Mouse (Mus musculus) limb, embryonic 13.5 days (tissue): ENCODE measurements at regions not wholly inside any gene's neighbourhood (a gene's known extent, or its start where the extent isn't known, plus 50 kb on each side); places are given as distances from the start of the nearest gene placed in this dataset.

Experiments
- ATAC-seq: fragments of 200-750 bp; cut with Nextera tagmentation; 2 replicates; pipeline ENCODE4 v1.8.0; 2017; ENCODE audit warnings: low read depth, moderate number of reproducible peaks, moderate TSS enrichment; ENCODE audit not compliant: low FRiP score
- H3K27ac ChIP-seq: fragments of 300-500 bp; sonication (generic); 2 replicates; pipeline ENCODE4 v1.5.1; 2015; ENCODE audit warnings: inconsistent platforms, mild to moderate bottlenecking, moderate library complexity
- H3K27me3 ChIP-seq: fragments of 300-500 bp; sonication (generic); 2 replicates; pipeline ENCODE4 v1.6.1; 2015; ENCODE audit warnings: mild to moderate bottlenecking, inconsistent platforms
- H3K36me3 ChIP-seq: fragments of 300-500 bp; sonication (generic); 2 replicates; pipeline ENCODE4 v1.6.1; 2015; ENCODE audit warnings: inconsistent platforms, mild to moderate bottlenecking, moderate library complexity
- H3K4me1 ChIP-seq: fragments of 300-500 bp; sonication (generic); 2 replicates; pipeline ENCODE4 v1.6.1; 2015; ENCODE audit warnings: inconsistent platforms
- H3K4me2 ChIP-seq: fragments of 300-500 bp; sonication (generic); replicated peaks from 2 replicates; pipeline ENCODE4 v1.6.1; 2015; ENCODE audit warnings: inconsistent platforms, mild to moderate bottlenecking, moderate library complexity
- H3K4me3 ChIP-seq: fragments of 300-500 bp; sonication (generic); 2 replicates; pipeline ENCODE4 v1.5.1; 2015; ENCODE audit warnings: moderate library complexity, mild to moderate bottlenecking, inconsistent platforms
- H3K9ac ChIP-seq: fragments of 300-500 bp; sonication (generic); 2 replicates; pipeline ENCODE4 v1.6.1; 2015; ENCODE audit warnings: mild to moderate bottlenecking, inconsistent platforms
- H3K9me3 ChIP-seq: fragments of 300-500 bp; sonication (generic); 2 replicates; pipeline ENCODE4 v1.6.1; 2016; ENCODE audit warnings: inconsistent platforms
- WGBS: fragments of 180-500 bp; shearing (Covaris S2); methylation state at CpG from one replicate; pipeline ENCODE4 v1.1.7; 2015; 5-methylcytosine and 5-hydroxymethylcytosine counted together

DNA sequence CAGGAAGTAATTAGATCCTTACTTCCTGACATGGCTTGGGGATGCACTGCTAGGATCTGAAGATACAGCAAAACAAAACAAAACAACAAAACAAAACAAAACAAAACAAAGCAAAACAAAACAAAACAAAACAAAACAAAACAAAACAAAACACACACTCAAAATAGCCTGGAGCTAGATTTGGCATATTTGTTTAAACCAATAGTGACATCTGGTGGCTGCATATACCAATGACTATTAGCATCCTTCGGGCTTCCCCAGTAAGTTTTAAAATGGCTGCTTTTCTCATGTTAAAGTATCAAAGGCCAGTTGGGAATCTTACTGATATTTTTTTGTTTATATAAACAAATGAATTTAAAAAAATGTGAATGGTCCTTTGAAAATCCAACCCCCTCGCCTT lies 52.9 kb upstream of the Ica1 start:
- Histone ChIP-seq H3K4me2 (no peak overlapping the region), H3K9ac (no peak overlapping the region), H3K9me3 (peaks cover 5% of the 10 kb centered on the region; the same call in 1 of the 2 replicates), H3K27me3 (no peaks in the 10 kb centered on the region), H3K36me3 (no peaks in the 10 kb centered on the region), H3K27ac (no peak overlapping the region), H3K4me3 (no peak overlapping the region), H3K4me1 (no peaks in the 10 kb centered on the region)
- 38% methylated on average over 2 of the region's 2 CpGs for WGBS
- no peak for ATAC-seq

DNA sequence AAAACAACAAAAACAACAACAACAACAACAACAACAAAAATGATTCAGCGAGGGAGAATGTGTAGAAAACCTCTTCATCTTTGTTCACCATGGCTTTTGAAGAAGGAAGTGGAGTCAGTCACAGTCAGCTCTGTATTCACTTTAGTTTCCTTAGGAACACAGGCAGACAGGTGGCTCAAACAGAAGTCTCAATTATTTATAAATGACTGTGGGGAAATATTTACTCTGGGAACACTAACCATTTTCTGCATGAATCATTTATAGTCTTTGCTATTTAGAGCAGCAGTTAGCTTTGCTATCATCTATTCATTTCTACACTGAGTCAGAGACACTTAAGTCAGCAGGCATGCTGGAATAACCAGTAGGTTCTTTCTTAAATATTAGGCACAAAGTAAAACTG lies 54.6 kb upstream of the Ica1 start:
- ATAC-seq: no peak
- no peak overlapping the region for H3K9ac ChIP-seq
- 77% methylated on average over 1 of the region's 1 CpGs for WGBS

DNA sequence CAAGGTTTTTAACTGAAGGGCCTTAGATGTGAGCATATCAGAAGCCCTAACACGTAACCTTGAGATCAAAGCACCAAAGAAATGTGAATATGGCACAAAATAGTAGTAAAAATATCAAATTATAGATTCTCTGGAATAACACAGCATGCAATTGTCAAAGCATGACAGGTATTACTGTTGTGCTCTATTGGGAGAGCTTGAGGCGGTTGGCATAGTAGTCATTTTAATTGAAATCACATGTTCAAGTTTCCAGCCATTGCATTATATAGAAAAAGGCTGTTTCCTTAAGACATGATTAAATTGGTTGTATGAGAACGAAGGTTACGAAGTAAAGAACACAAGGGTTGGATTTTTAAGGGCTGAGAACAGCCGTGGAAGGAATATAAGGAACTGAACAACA lies 75.4 kb upstream of the Ica1 start:
- Histone ChIP-seq H3K9ac (no peak overlapping the region), H3K27ac (no peak overlapping the region), H3K36me3 (no peaks in the 10 kb centered on the region), H3K4me1 (peaks cover 10% of the 10 kb centered on the region), H3K27me3 (no peaks in the 10 kb centered on the region), H3K9me3 (no peaks in the 10 kb centered on the region), H3K4me2 (no peak overlapping the region), H3K4me3 (no peak overlapping the region)
- peak; percentile 32; the same call in 1 of the 2 replicates for ATAC-seq
- WGBS: 29% methylated on average over 5 of the region's 5 CpGs

More for the DNA sequence above, 54.6 kb upstream of the Ica1 start:
- Histone ChIP-seq H3K4me2 (no peak overlapping the region), H3K9me3 (peaks cover 5% of the 10 kb centered on the region; the same call in 1 of the 2 replicates), H3K4me1 (no peaks in the 10 kb centered on the region), H3K27ac (no peak overlapping the region), H3K4me3 (no peak overlapping the region), H3K27me3 (no peaks in the 10 kb centered on the region), H3K36me3 (no peaks in the 10 kb centered on the region)

DNA sequence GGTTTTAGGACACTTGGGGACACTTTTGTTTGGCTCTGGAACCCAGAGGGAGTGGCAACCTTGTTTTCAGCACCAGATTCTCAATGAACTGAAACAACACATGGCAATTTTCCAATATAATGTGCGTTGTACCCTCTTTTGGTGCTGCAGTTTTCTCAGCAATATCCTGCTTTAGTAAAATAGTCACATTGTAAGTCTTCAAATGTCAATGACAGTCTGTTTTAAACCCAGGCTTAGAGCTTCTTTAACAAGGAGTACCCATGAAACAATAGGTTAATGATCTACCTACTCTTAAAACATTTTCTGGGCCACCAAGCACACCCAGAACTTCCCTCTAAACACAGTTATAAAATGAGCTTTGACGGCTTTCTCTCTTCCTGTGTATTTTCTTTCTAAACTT lies 82.3 kb upstream of the Ica1 start:
- H3K27me3 ChIP-seq: no peaks in the 10 kb centered on the region
- ATAC-seq: no peak
- H3K4me2 ChIP-seq: no peak overlapping the region
- H3K4me1 ChIP-seq: no peaks in the 10 kb centered on the region
- 71% methylated on average over 2 of the region's 2 CpGs for whole genome bisulfite sequencing
- no peak overlapping the region for H3K9ac ChIP-seq
- no peak overlapping the region for H3K27ac ChIP-seq
- H3K9me3 ChIP-seq: no peaks in the 10 kb centered on the region
- H3K36me3 ChIP-seq: no peaks in the 10 kb centered on the region
- no peak overlapping the region for H3K4me3 ChIP-seq

DNA sequence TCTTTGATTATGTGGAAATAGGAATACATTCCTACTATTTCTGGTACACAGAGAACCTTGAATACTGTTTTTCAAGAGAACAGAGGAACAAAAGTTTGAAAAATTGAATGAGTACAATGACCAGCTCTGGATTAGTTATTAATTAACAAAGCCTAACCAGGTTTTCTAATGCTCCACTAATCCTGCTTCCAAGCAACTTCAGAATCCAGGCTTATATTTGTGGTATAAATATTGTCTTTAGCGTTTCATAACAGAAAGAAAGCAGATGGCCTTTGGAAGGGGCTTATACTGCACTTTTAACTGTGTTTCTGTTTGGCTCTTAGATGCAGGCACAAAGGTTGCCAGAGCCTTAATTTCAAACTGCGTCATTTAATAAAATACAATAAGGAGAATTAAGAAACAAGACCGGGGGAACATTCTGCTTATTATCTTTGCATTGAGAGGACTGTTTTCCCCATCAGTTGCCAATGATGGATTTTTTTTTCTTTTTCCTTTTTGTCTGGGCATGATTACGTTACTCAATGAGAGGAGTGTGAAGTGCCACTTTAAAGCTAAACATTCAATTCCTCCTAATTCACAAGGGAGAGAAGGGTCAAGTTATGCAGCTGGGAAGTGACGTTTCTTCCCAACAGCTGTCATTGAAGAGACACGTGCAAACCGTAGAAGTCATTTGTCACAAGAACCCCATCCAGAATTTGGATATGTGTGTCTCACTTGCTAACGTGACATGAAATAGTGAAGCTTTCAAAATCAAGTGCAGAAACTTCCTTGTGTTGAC lies 84.2 kb upstream of the Nxph1 start:
- Histone ChIP-seq H3K4me2 (no peak overlapping the region), H3K36me3 (no peaks in the 10 kb centered on the region), H3K27me3 (no peaks in the 10 kb centered on the region), H3K4me1 (no peaks in the 10 kb centered on the region), H3K4me3 (no peak overlapping the region), H3K9me3 (no peaks in the 10 kb centered on the region), H3K27ac (no peak overlapping the region), H3K9ac (no peak overlapping the region)
- 67% methylated on average over 8 of the region's 8 CpGs for WGBS
- ATAC-seq: no peak

DNA sequence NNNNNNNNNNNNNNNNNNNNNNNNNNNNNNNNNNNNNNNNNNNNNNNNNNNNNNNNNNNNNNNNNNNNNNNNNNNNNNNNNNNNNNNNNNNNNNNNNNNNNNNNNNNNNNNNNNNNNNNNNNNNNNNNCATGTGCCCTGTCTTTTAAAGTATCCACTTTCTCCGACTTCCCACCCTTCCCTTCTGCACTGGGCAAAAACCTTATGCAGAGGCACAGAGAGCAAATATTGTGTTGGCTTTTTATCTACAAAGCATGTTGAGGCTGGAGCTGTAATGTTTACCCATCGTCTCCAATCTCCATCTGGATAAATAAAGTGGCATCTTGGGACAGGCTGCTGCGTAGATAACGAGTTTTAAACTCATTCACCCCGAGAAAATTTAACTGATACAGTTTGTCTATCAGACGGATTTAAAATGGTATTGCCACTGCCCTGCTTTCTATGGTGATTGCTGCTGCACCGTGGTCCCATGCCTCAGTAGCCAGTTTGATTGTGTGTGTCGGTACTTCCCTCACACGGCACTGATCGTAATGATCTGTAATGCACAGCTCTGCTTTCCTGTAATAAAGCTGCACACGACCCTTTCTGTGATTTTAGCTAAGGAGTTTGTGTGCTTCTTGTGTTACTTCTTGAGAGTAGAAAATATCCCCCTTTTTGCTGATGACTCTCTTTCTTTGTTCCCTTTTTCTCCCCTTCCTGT lies 70.7 kb upstream of the Nxph1 start:
- Histone ChIP-seq H3K4me2 (no peak overlapping the region), H3K4me3 (no peak overlapping the region), H3K27ac (no peak overlapping the region), H3K4me1 (no peaks in the 10 kb centered on the region), H3K36me3 (no peaks in the 10 kb centered on the region), H3K27me3 (no peaks in the 10 kb centered on the region), H3K9ac (no peak overlapping the region), H3K9me3 (no peaks in the 10 kb centered on the region)
- 40% methylated on average over 11 of the region's 11 CpGs for WGBS
- ATAC-seq: no peak

DNA sequence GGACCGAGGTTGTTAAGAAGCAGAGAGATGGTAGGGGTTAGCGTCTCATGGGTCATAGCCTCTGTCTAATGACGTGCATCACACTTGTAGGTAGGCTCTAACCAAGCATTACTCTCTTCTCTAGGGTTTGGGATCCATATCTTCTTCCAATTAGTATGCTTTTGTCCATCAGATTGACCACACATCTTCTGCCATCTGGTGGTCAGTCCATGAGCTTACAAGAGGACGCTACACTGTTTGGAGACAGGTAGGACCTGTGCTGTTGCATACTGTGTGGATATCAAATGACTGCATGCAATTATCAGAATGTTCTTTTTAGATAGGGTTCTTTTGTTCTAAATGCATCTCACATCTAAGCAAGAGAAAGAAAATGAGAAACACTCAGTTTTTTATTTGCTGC lies 54.6 kb upstream of the Nxph1 start:
- no peak for ATAC-seq
- Histone ChIP-seq H3K27me3 (no peaks in the 10 kb centered on the region), H3K9ac (no peak overlapping the region), H3K27ac (no peak overlapping the region), H3K4me3 (no peak overlapping the region), H3K4me2 (no peak overlapping the region), H3K4me1 (no peaks in the 10 kb centered on the region), H3K36me3 (no peaks in the 10 kb centered on the region), H3K9me3 (no peaks in the 10 kb centered on the region)
- WGBS: 81% methylated on average over 4 of the region's 4 CpGs

DNA sequence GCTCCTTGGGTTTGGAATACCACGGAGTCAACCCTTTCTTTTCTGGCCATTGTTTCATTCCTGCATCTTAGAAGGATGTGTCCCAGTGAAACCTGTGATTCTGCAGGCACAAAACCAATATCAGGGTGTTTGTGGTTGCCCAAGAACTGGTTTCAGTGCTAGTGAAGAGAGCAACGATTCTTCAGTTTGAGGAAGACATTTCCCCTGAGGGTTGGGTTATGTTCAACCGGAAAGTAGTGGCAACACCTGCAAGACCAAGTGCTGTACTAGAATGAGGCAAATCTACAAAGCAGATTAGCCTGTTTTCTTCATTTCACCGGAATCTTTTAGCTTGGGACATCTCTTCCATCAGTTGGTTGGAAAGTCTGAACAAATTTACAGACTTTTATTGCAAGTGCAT lies 52.1 kb upstream of the Nxph1 start:
- no peaks in the 10 kb centered on the region for H3K4me1 ChIP-seq
- no peaks in the 10 kb centered on the region for H3K27me3 ChIP-seq
- no peak overlapping the region for H3K4me3 ChIP-seq
- H3K27ac ChIP-seq: no peak overlapping the region
- H3K9ac ChIP-seq: no peak overlapping the region
- H3K4me2 ChIP-seq: no peak overlapping the region
- 83% methylated on average over 4 of the region's 4 CpGs for WGBS
- no peaks in the 10 kb centered on the region for H3K36me3 ChIP-seq
- no peaks in the 10 kb centered on the region for H3K9me3 ChIP-seq
- ATAC-seq: no peak

DNA sequence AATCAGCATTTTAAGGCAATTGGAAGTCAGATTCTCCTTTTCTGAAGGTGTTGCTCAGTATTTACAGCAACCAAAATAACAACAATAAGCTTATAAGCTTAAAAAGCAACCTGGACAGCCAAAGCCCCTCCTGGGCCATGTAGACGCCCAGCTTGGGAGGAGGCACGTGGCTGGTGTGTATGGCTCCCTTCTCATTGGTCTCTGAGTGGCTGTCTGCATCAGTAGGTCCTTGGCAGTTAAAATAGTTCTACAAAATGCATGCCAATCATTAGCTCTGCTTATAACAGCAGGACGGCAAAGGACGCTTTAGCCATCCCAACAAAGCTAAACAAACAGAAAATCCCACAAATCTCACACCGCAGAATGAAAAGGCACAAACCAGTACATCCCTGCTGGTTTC lies 51.4 kb upstream of the Nxph1 start:
- no peak overlapping the region for H3K4me2 ChIP-seq
- no peak overlapping the region for H3K9ac ChIP-seq
- no peaks in the 10 kb centered on the region for H3K4me1 ChIP-seq
- H3K9me3 ChIP-seq: no peaks in the 10 kb centered on the region
- no peaks in the 10 kb centered on the region for H3K27me3 ChIP-seq
- no peak for ATAC-seq
- H3K36me3 ChIP-seq: no peaks in the 10 kb centered on the region
- H3K27ac ChIP-seq: no peak overlapping the region
- WGBS: 72% methylated on average over 5 of the region's 5 CpGs
- H3K4me3 ChIP-seq: no peak overlapping the region

DNA sequence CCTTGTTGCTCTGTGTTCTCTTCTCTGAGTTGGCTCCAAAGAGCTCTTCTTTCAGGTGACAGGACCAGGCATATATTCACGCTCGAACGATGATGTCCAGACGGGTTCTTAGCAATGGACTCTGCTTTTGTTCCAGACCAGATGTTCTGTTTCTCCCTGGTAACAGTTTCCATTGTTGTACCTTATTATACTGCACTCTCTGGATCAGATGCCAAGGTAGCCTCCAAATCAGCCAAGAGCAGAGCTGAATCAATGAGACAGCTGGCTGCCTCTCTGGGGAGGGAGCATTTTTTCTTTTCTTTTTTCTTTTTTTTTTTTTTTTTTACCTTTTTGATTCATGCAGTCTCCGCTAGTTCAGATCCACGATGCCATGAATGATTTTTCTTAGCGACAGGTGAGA lies 50.9 kb upstream of the Nxph1 start:
- H3K9ac ChIP-seq: no peak overlapping the region
- no peaks in the 10 kb centered on the region for H3K36me3 ChIP-seq
- no peak for ATAC-seq
- no peaks in the 10 kb centered on the region for H3K4me1 ChIP-seq
- H3K9me3 ChIP-seq: no peaks in the 10 kb centered on the region
- H3K4me3 ChIP-seq: no peak overlapping the region
- no peaks in the 10 kb centered on the region for H3K27me3 ChIP-seq
- no peak overlapping the region for H3K27ac ChIP-seq
- WGBS: 79% methylated on average over 7 of the region's 7 CpGs
- no peak overlapping the region for H3K4me2 ChIP-seq

DNA sequence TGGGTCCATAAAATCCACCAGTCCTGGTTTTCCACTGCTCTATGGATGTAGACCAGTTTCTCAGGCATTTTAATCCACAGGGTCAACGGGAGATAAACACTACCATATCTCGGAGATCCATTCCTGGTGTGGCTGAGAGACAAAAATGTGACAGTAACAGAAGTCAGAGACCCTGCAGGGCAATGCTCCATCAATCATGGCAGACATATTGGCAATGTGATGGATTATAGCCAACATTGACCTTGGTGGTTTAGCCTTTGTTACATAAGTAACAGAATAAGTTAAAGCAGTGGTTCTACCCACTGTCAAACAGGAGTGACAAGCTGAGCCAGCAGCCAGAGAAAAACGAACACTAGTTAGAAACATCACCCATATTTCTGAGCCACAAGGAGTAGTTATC lies 50.0 kb upstream of the Nxph1 start:
- no peaks in the 10 kb centered on the region for H3K27me3 ChIP-seq
- no peak overlapping the region for H3K9ac ChIP-seq
- ATAC-seq: no peak
- no peaks in the 10 kb centered on the region for H3K4me1 ChIP-seq
- H3K4me2 ChIP-seq: no peak overlapping the region
- H3K27ac ChIP-seq: no peak overlapping the region
- no peak overlapping the region for H3K4me3 ChIP-seq
- H3K9me3 ChIP-seq: no peaks in the 10 kb centered on the region
- H3K36me3 ChIP-seq: no peaks in the 10 kb centered on the region
- 69% methylated on average over 3 of the region's 3 CpGs for WGBS
